Mouse (Mus musculus) C2C12 (cell line): ENCODE measurements around the gene Ank2.

Experiments used
- CTCF ChIP-seq: IDR thresholded peaks from one replicate; pipeline ENCODE4 v1.5.1; 2011; ENCODE audit not compliant: control insufficient read depth, insufficient read depth, insufficient read length
- FOSL1 ChIP-seq: IDR thresholded peaks from one replicate; pipeline ENCODE4 v1.8.0; 2011; ENCODE audit warnings: mild to moderate bottlenecking, low read length; ENCODE audit not compliant: poor library complexity, insufficient read depth, severe bottlenecking
- MAX ChIP-seq: IDR thresholded peaks from one replicate; pipeline ENCODE4 v1.6.1; 2011; ENCODE audit warnings: mild to moderate bottlenecking, control low read depth
- MYOD1 ChIP-seq: IDR thresholded peaks from one replicate; pipeline ENCODE4 v1.6.1; 2011; ENCODE audit warnings: low read depth; ENCODE audit not compliant: control insufficient read depth, insufficient read length
- MYOG ChIP-seq: IDR thresholded peaks from one replicate; pipeline ENCODE4 v1.6.1; 2011; ENCODE audit not compliant: control insufficient read depth, insufficient read length; ENCODE audit errors: extremely low read depth
- USF1 ChIP-seq: IDR thresholded peaks from one replicate; pipeline ENCODE4 v1.6.1; 2011; ENCODE audit warnings: low read depth, mild to moderate bottlenecking, control low read depth, moderate library complexity

- TF ChIP-seq USF1 (no peak), CTCF (no peak), MYOG (no peak), FOSL1 (no peak), MYOD1 (no peak), MAX (no peak)
These were observed 231.3 kb downstream of the Ank2 start for GRCm38 (mm10) chr3:127267846-127268245.
